Comparison of ENCODE assay signal across 8 mouse cellular contexts in genomic region chr4:145744935-145745644, GRCm38 (mm10).
DNase-seq lines count a peak whose midpoint lies in the region; ATAC-seq and TF ChIP-seq lines count a peak whose summit lies in the region.
"Not testable (repeated sequence)": the region's sequence is repeated elsewhere in the genome, so short reads cannot be mapped to it uniquely, and the experiment has no call there.

No protein-coding gene starts in this region.

- H3K27me3 ChIP-seq in embryonic facial prominence, embryonic 12.5 days; heart, adult 2 months (ENCODE audit: control insufficient read depth, insufficient read depth, low read length); hindbrain, postnatal 0 days (ENCODE audit: insufficient read depth, low read length); limb, embryonic 13.5 days: not testable (repeated sequence)

- TF ChIP-seq POLR2A in heart, adult 2 months (IDR thresholded peaks at IDR 0.05; ENCODE audit: insufficient read depth, low read depth, low read length), result not testable (repeated sequence)

- WGBS in embryonic facial prominence, embryonic 12.5 days, result 1% methylated on average over 60 of the region's 83 CpGs
- 3% methylated on average over 49 of the region's 83 CpGs for WGBS in heart, adult 2 months
- WGBS in hindbrain, postnatal 0 days, result 3% methylated on average over 38 of the region's 83 CpGs
- WGBS in limb, embryonic 13.5 days, result 2% methylated on average over 40 of the region's 83 CpGs

- H3K4me1 ChIP-seq in embryonic facial prominence, embryonic 12.5 days; heart, adult 2 months (ENCODE audit: control insufficient read depth, insufficient read depth, low read length); hindbrain, postnatal 0 days (ENCODE audit: insufficient read depth, low read length); limb, embryonic 13.5 days: not testable (repeated sequence)

- intact Hi-C loops in heart, adult 2 months (cut with DNase I), result not testable (repeated sequence)

- H3K9me3 ChIP-seq in embryonic facial prominence, embryonic 12.5 days; hindbrain, postnatal 0 days (ENCODE audit: low read length); limb, embryonic 13.5 days: not testable (repeated sequence)

- peak; percentile 88 for ATAC-seq in embryonic facial prominence, embryonic 12.5 days (ENCODE audit: insufficient number of reproducible peaks, insufficient read depth, low FRiP score, low TSS enrichment)
- peak; percentile 76 for ATAC-seq in hindbrain, postnatal 0 days
- peak; percentile 94 for ATAC-seq in limb, embryonic 13.5 days (ENCODE audit: low FRiP score, low read depth)
- ATAC-seq in megakaryocyte, adult 5-6 weeks (ENCODE audit: poor library complexity, severe bottlenecking), result peak; percentile 52

- H3K4me3 ChIP-seq in embryonic facial prominence, embryonic 12.5 days, result peak overlapping the region; percentile 31
- H3K4me3 ChIP-seq in heart, adult 2 months, result not testable (repeated sequence)
- peak overlapping the region; percentile 25 for H3K4me3 ChIP-seq in hindbrain, postnatal 0 days (ENCODE audit: low read length)
- H3K4me3 ChIP-seq in limb, embryonic 13.5 days, result peak overlapping the region; percentile 41

- not testable (repeated sequence) for H3K79me2 ChIP-seq in heart, adult 2 months (replicated peaks; ENCODE audit: control insufficient read depth, insufficient read depth, low read length)

- not testable (repeated sequence) for H3K36me3 ChIP-seq in embryonic facial prominence, embryonic 12.5 days; heart, adult 2 months (ENCODE audit: control insufficient read depth, insufficient read depth, low read length); hindbrain, postnatal 0 days (ENCODE audit: insufficient read depth, low read length); limb, embryonic 13.5 days

- not testable (repeated sequence) for H3K27ac ChIP-seq in embryonic facial prominence, embryonic 12.5 days; heart, adult 2 months; hindbrain, postnatal 0 days; limb, embryonic 13.5 days

- TF ChIP-seq EP300 in heart, adult 2 months (IDR thresholded peaks at IDR 0.05; ENCODE audit: insufficient read depth, low read depth, low read length), result not testable (repeated sequence)

- H3K9ac ChIP-seq in embryonic facial prominence, embryonic 12.5 days; heart, adult 2 months (ENCODE audit: low read depth, low read length); hindbrain, postnatal 0 days (replicated peaks; ENCODE audit: low read length); limb, embryonic 13.5 days: not testable (repeated sequence)

- peak overlapping the region; percentile 47 for H3K4me2 ChIP-seq in embryonic facial prominence, embryonic 12.5 days (replicated peaks)
- H3K4me2 ChIP-seq in hindbrain, postnatal 0 days (ENCODE audit: low read depth, low read length), result peak overlapping the region; percentile 35; the same call in 1 of the 2 replicates
- peak overlapping the region; percentile 59 for H3K4me2 ChIP-seq in limb, embryonic 13.5 days (replicated peaks)

- peak; percentile 88 for DNase-seq in R1 (ENCODE audit: low read depth, low spot score)
- peak; percentile 1 to 10 for DNase-seq in heart, adult 2 months
- DNase-seq in hindbrain, postnatal 0 days (ENCODE audit: low spot score), result not testable (repeated sequence)
- DNase-seq in ovary, postnatal 36 days (ENCODE audit: low spot score), result peak; percentile 6
- peak; percentile 4 to 14 for DNase-seq in thymus, postnatal 36 days

- not testable (repeated sequence) for TF ChIP-seq CTCF in heart, adult 2 months (IDR thresholded peaks at IDR 0.05); hindbrain, postnatal 0 days (IDR thresholded peaks at IDR 0.05; ENCODE audit: low read depth)
